Mouse (Mus musculus): ENCODE results near the gene Gm20816. TPM values are rescaled to one million over a fixed set of nuclear protein-coding genes. Genes with fewer than 3 reads are reported as not detected.
"Not testable (repeated sequence)": the region's sequence is repeated elsewhere in the genome, so short reads cannot be mapped to it uniquely, and the experiment has no call there.

The Gm20816 gene
- not detected in 2 replicates for polyA plus RNA-seq (2014; fragmentation: Nextera tagmentation; extraction: Ambion mirVana)

DNA sequence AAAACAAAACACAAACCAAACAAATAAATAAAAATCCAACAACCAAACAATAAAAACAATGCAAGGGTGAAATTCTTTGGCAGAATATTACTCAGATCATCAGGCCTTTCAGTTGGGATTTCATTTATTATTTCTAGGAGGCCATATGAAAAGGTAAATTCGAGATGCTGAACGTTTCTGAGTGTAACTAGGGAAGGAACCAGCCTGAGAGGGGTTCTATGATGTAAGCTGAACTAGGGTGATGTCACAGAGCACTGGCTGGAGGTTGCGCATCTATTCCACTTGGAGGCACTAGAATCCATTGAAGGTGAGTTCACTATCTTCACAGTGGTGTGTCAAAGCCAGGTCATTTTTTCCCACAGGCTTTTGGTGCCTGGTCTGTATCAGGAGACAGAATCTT, at the start of gene Gm20816:
Gene Gm20816 (plus strand): TSS at position 301 of the 400 bp plus-strand sequence.
- H3K4me1 ChIP-seq (ENCODE audit: control insufficient read depth, insufficient read depth, low read length); H3K4me2 ChIP-seq (ENCODE audit: low read length); H3K27me3 ChIP-seq (ENCODE audit: control insufficient read depth, insufficient read depth, low read length); H3K9me3 ChIP-seq (ENCODE audit: control insufficient read depth, low read length); H3K36me3 ChIP-seq (ENCODE audit: control insufficient read depth, insufficient read depth, low read length); H3K27ac ChIP-seq (replicated peaks; ENCODE audit: low read depth, low read length); H3K9ac ChIP-seq (replicated peaks; ENCODE audit: low read length); DNase-seq; H3K4me3 ChIP-seq (replicated peaks; ENCODE audit: low read depth, low read length); ATAC-seq (ENCODE audit: low FRiP score, low TSS enrichment): not testable (repeated sequence)
- WGBS: no CpG with 5 or more reads among the region's 3 CpGs

Other genes starting within 250 kb of the Gm20816 start
- gene Gm20937, start 243.1 kb upstream of the Gm20816 start, polyA plus RNA-seq (2014; fragmentation: Nextera tagmentation; extraction: Ambion mirVana): not detected in 2 replicates